In genomic region chr17:23925090-23925493, GRCm38 (mm10) we compare ENCODE assay signal across 8 mouse cellular contexts. TPM values are rescaled to one million over a fixed set of nuclear protein-coding genes. Genes with fewer than 3 reads are reported as not detected.
DNase-seq lines count a peak whose midpoint lies in the region; ATAC-seq and TF ChIP-seq lines count a peak whose summit lies in the region.

No protein-coding gene starts in this region.

- peaks cover 14% of the 10 kb centered on the region for H3K27me3 ChIP-seq in G1E (ENCODE audit: insufficient read depth, low read length)
- no peaks in the 10 kb centered on the region; the same call in 1 of the 2 replicates for H3K27me3 ChIP-seq in forebrain, embryonic 12.5 days
- no peaks in the 10 kb centered on the region for H3K27me3 ChIP-seq in heart, embryonic 16.5 days (ENCODE audit: control insufficient read depth, insufficient read depth, low read length)
- no peaks in the 10 kb centered on the region for H3K27me3 ChIP-seq in liver, postnatal 0 days (ENCODE audit: insufficient read depth, low read length)

- peak; percentile 18; the same call in 1 of the 2 replicates for TF ChIP-seq POLR2A in olfactory bulb, adult 2 months (IDR thresholded peaks at IDR 0.05; ENCODE audit: insufficient read depth, low read depth, low read length)

- peak overlapping the region; percentile 74 for H3K4me2 ChIP-seq in forebrain, embryonic 12.5 days
- peak overlapping the region; percentile 69 for H3K4me2 ChIP-seq in heart, embryonic 16.5 days (ENCODE audit: low read depth, low read length)
- peak overlapping the region; percentile 88 for H3K4me2 ChIP-seq in liver, postnatal 0 days (ENCODE audit: low read depth, low read length)

- H3K9me3 ChIP-seq in G1E (replicated peaks): no peaks in the 10 kb centered on the region
- no peaks in the 10 kb centered on the region for H3K9me3 ChIP-seq in forebrain, embryonic 12.5 days
- H3K9me3 ChIP-seq in heart, embryonic 16.5 days (replicated peaks; ENCODE audit: control insufficient read depth, low read length): no peaks in the 10 kb centered on the region
- H3K9me3 ChIP-seq in liver, postnatal 0 days (ENCODE audit: low read length): no peaks in the 10 kb centered on the region

- no peaks in the 10 kb centered on the region for H3K36me3 ChIP-seq in G1E (replicated peaks)
- no peaks in the 10 kb centered on the region for H3K36me3 ChIP-seq in forebrain, embryonic 12.5 days (replicated peaks)
- no peaks in the 10 kb centered on the region for H3K36me3 ChIP-seq in heart, embryonic 16.5 days (ENCODE audit: control insufficient read depth, insufficient read depth)
- no peaks in the 10 kb centered on the region for H3K36me3 ChIP-seq in liver, postnatal 0 days (replicated peaks; ENCODE audit: insufficient read depth, low read length)

- peak overlapping the region; percentile 96 for H3K27ac ChIP-seq in forebrain, embryonic 12.5 days
- H3K27ac ChIP-seq in heart, embryonic 16.5 days (ENCODE audit: low read length): peak overlapping the region; percentile 95
- peak overlapping the region; percentile 83 for H3K27ac ChIP-seq in liver, postnatal 0 days (ENCODE audit: low read depth)
- peak overlapping the region; percentile 77 for H3K27ac ChIP-seq in olfactory bulb, adult 2 months (ENCODE audit: insufficient read depth, low read depth, low read length)

- peaks cover 10% of the 10 kb centered on the region for H3K4me1 ChIP-seq in G1E (ENCODE audit: insufficient read depth, low read depth, low read length)
- H3K4me1 ChIP-seq in forebrain, embryonic 12.5 days: peaks cover 10% of the 10 kb centered on the region
- H3K4me1 ChIP-seq in heart, embryonic 16.5 days (ENCODE audit: control insufficient read depth, insufficient read depth, low read length): peaks cover 8% of the 10 kb centered on the region
- peaks cover 4% of the 10 kb centered on the region; the same call in 1 of the 2 replicates for H3K4me1 ChIP-seq in liver, postnatal 0 days (ENCODE audit: insufficient read depth)
- H3K4me1 ChIP-seq in olfactory bulb, adult 2 months (ENCODE audit: control insufficient read depth, insufficient read depth, low read length): 0 out of 2 replicates have a peak, but pooled peaks cover 4% of the 10 kb centered on the region

- H3K9ac ChIP-seq in forebrain, embryonic 12.5 days: peak overlapping the region; percentile 66
- peak overlapping the region; percentile 75 for H3K9ac ChIP-seq in heart, embryonic 16.5 days (ENCODE audit: low read length)
- peak overlapping the region; percentile 63 for H3K9ac ChIP-seq in liver, postnatal 0 days (replicated peaks)

- peak overlapping the region; percentile 72 for H3K4me3 ChIP-seq in G1E (ENCODE audit: low read depth, low read length)
- peak overlapping the region; percentile 48 for H3K4me3 ChIP-seq in forebrain, embryonic 12.5 days (replicated peaks)
- H3K4me3 ChIP-seq in heart, embryonic 16.5 days (ENCODE audit: low read length): peak overlapping the region; percentile 57
- H3K4me3 ChIP-seq in liver, postnatal 0 days (ENCODE audit: low read depth, low read length): peak overlapping the region; percentile 52
- peak overlapping the region; percentile 60 for H3K4me3 ChIP-seq in olfactory bulb, adult 2 months (ENCODE audit: insufficient read depth, low read depth, low read length)

- under 1% methylated on average over 14 of the region's 14 CpGs for WGBS in forebrain, embryonic 12.5 days
- WGBS in heart, embryonic 16.5 days: under 1% methylated on average over 14 of the region's 14 CpGs
- 2% methylated on average over 14 of the region's 14 CpGs for WGBS in liver, postnatal 0 days (ENCODE audit: insufficient replicate concordance)
- WGBS in olfactory bulb, adult 2 months: 0% methylated on average over 14 of the region's 14 CpGs

- TF ChIP-seq CTCF in G1E (IDR thresholded peaks at IDR 0.05; ENCODE audit: low read depth, low read length): no peak
- no peak for TF ChIP-seq CTCF in liver, postnatal 0 days (IDR thresholded peaks at IDR 0.05; ENCODE audit: low read depth)
- no peak for TF ChIP-seq CTCF in olfactory bulb, adult 2 months (IDR thresholded peaks at IDR 0.05; ENCODE audit: insufficient read depth, low read depth, low read length)

- TF ChIP-seq EP300 in liver, postnatal 0 days (IDR thresholded peaks at IDR 0.05; ENCODE audit: low read depth): no peak

- peak; percentile 47; the same call in 1 of the 2 replicates for ATAC-seq in G1E (ENCODE audit: extremely low read depth, insufficient number of reproducible peaks, low FRiP score, poor library complexity, severe bottlenecking)
- peak; percentile 80 for ATAC-seq in forebrain, embryonic 12.5 days (ENCODE audit: low FRiP score)
- peak; percentile 81 for ATAC-seq in heart, embryonic 16.5 days (replicated peaks; ENCODE audit: extremely low read depth, insufficient read depth, low FRiP score)
- ATAC-seq in liver, postnatal 0 days: peak; percentile 79

- peak; percentile 5 for DNase-seq in G1E (ENCODE audit: low spot score)
- DNase-seq in c-Kit-negative CD71-positive TER-119-positive erythroid progenitor cells, embryonic 14.5 days (ENCODE audit: low read depth, low spot score): peak; percentile 11
- peak; percentile 59 for DNase-seq in layer of hippocampus, adult 11-12 months (ENCODE audit: low spot score)
- DNase-seq in liver, postnatal 0 days: peak; percentile 54
- peak; percentile 7 to 33 for DNase-seq in thymus, adult 18-20 months

RNA-seq across cellular contexts. Expression of gene Dcpp3, which starts 7.8 kb away (rescaled TPM):
- total RNA-seq in G1E (2014; fragmentation: Nextera tagmentation) (not detected in 2 replicates), G1E (2017) (not detected in 2 replicates)
- not detected in 2 replicates for polyA plus RNA-seq in G1E (2012)
- not detected in 2 replicates for polyA plus RNA-seq in forebrain, embryonic 12.5 days (2016; fragmentation: Nextera tagmentation; extraction: Ambion mirVana)
- not detected in 2 replicates for polyA plus RNA-seq in heart, embryonic 16.5 days (2015; fragmentation: Nextera tagmentation; extraction: Ambion mirVana)
- not detected in 2 replicates for polyA plus RNA-seq in liver, postnatal 0 days (2015; fragmentation: Nextera tagmentation; extraction: Ambion mirVana)
- not detected in 2 replicates for polyA plus RNA-seq in olfactory bulb, adult 2 months (2012; ENCODE audit: insufficient read depth, insufficient read length, low replicate concordance, missing spikeins)

RNA-seq across cellular contexts. Expression of gene Sbp, which starts 16.4 kb away (rescaled TPM):
- total RNA-seq in G1E (2014; fragmentation: Nextera tagmentation) (not detected in 2 replicates), G1E (2017) (not detected in 2 replicates)
- polyA plus RNA-seq in G1E (2012): not detected in 2 replicates
- not detected in 2 replicates for polyA plus RNA-seq in forebrain, embryonic 12.5 days (2016; fragmentation: Nextera tagmentation; extraction: Ambion mirVana)
- polyA plus RNA-seq in heart, embryonic 16.5 days (2015; fragmentation: Nextera tagmentation; extraction: Ambion mirVana): not detected in 2 replicates
- not detected in 2 replicates for polyA plus RNA-seq in liver, postnatal 0 days (2015; fragmentation: Nextera tagmentation; extraction: Ambion mirVana)
- not detected in 2 replicates for polyA plus RNA-seq in olfactory bulb, adult 2 months (2012; ENCODE audit: insufficient read depth, insufficient read length, low replicate concordance, missing spikeins)

RNA-seq across cellular contexts. Expression of gene Sbpl, which starts 30.0 kb away (rescaled TPM):
- total RNA-seq in G1E (2014; fragmentation: Nextera tagmentation) (not detected in 2 replicates), G1E (2017) (not detected in 2 replicates)
- polyA plus RNA-seq in G1E (2012): not detected in 2 replicates
- polyA plus RNA-seq in forebrain, embryonic 12.5 days (2016; fragmentation: Nextera tagmentation; extraction: Ambion mirVana): not detected in 2 replicates
- not detected in 2 replicates for polyA plus RNA-seq in heart, embryonic 16.5 days (2015; fragmentation: Nextera tagmentation; extraction: Ambion mirVana)
- not detected in 2 replicates for polyA plus RNA-seq in liver, postnatal 0 days (2015; fragmentation: Nextera tagmentation; extraction: Ambion mirVana)
- polyA plus RNA-seq in olfactory bulb, adult 2 months (2012; ENCODE audit: insufficient read depth, insufficient read length, low replicate concordance, missing spikeins): not detected in 2 replicates

RNA-seq across cellular contexts. Expression of gene Dcpp2, which starts 44.4 kb away (rescaled TPM):
- total RNA-seq in G1E (2014; fragmentation: Nextera tagmentation) (not detected in 2 replicates), G1E (2017) (0.22 TPM in 1 of 2 replicates, not detected in the other)
- not detected in 2 replicates for polyA plus RNA-seq in G1E (2012)
- not detected in 2 replicates for polyA plus RNA-seq in forebrain, embryonic 12.5 days (2016; fragmentation: Nextera tagmentation; extraction: Ambion mirVana)
- 0.21 TPM in 1 of 2 replicates, not detected in the other for polyA plus RNA-seq in heart, embryonic 16.5 days (2015; fragmentation: Nextera tagmentation; extraction: Ambion mirVana)
- not detected in 2 replicates for polyA plus RNA-seq in liver, postnatal 0 days (2015; fragmentation: Nextera tagmentation; extraction: Ambion mirVana)
- not detected in 2 replicates for polyA plus RNA-seq in olfactory bulb, adult 2 months (2012; ENCODE audit: insufficient read depth, insufficient read length, low replicate concordance, missing spikeins)

RNA-seq across cellular contexts. Expression of gene Dcpp1, which starts 44.4 kb away (rescaled TPM):
- total RNA-seq in G1E (2014; fragmentation: Nextera tagmentation) (not detected in 2 replicates), G1E (2017) (not detected in 2 replicates)
- polyA plus RNA-seq in G1E (2012): not detected in 2 replicates
- polyA plus RNA-seq in forebrain, embryonic 12.5 days (2016; fragmentation: Nextera tagmentation; extraction: Ambion mirVana): not detected in 2 replicates
- not detected in 2 replicates for polyA plus RNA-seq in heart, embryonic 16.5 days (2015; fragmentation: Nextera tagmentation; extraction: Ambion mirVana)
- polyA plus RNA-seq in liver, postnatal 0 days (2015; fragmentation: Nextera tagmentation; extraction: Ambion mirVana): not detected in 2 replicates
- not detected in 2 replicates for polyA plus RNA-seq in olfactory bulb, adult 2 months (2012; ENCODE audit: insufficient read depth, insufficient read length, low replicate concordance, missing spikeins)

Comparison
In these comparisons a context has a peak if more than half of its experiments do, and no peak if none do; other contexts are left out.
1. Peak in every context shown above with its lines: DNase-seq, ATAC-seq, H3K4me3 ChIP-seq and H3K27ac ChIP-seq.
2. DNase-seq: peak in every context shown above with its lines; median percentile 59 in layer of hippocampus, adult 11-12 months; 54 in liver, postnatal 0 days; 20 in thymus, adult 18-20 months; 11 in c-Kit-negative CD71-positive TER-119-positive erythroid progenitor cells, embryonic 14.5 days; 5 in G1E.